Mouse (Mus musculus) monocyte, adult 2 months (primary cell): ENCODE data around the gene Zmynd8.
A peak's percentile ranks its signal among the peaks of the same experiment; 100 is the strongest.
"Not testable (repeated sequence)": the region's sequence is repeated elsewhere in the genome, so short reads cannot be mapped to it uniquely, and the experiment has no call there.

Source experiments
- DNase-seq, 2 experiments: peaks; one replicate each; pipeline ENCODE4 v3.0.0; 2022; ENCODE audit warnings: low spot score in 2 of 2, low read depth in 1 of 2

Zmynd8 gene

DNA sequence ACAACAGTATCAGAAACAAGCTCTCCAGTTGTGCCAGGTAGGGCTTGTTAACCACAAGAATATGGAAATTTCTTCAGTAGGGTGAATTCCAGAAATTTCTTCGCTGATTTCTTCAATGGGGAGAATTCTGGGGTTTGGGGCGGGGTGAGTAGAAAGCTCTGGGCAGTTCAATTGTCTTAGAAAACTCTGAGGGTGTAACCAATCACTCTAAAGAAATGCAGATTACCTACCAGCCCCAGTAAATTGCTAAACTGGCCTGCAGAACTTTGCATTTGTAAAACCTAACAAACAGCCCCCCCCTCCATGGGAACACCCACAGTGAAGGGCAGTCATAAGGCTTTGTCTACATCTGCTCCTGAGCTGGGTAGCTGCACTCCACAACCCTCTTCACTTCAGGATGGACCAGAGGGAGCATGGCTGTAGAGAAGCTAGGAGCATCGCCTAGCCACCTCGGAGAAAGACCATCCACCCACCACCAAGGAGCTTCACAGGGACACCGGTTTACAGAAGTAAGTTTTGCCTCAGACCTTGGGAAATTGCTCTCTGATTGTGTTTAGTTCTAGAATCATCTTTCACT is 88.8 kb downstream of the Zmynd8 start:
- DNase-seq, result no peak

DNA sequence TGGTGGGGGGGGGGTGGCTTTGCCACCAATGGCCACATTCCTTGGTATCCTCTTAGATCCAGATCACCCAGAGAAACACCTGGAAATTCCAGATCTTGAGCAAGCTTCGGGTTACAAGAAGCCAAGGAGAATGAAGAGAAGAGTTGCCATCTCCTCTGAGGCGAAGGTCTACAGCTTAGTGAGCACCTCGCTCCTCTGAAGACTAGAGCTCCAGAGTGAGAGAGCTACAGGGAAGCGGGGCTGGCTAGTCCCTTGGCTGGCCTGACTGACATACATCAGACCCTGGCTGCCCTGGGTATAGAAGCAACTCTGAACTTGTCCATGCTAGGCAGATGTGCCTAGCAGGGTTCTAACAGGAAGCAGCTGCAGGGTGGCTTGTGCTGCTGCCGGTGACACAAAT is 89.7 kb downstream of the Zmynd8 start:
- no peak for DNase-seq

- DNase-seq, result no peak
Measured at GRCm38 (mm10) chr2:165808179-165808975, 90.4 kb downstream of the Zmynd8 start.

- DNase-seq, result not testable (repeated sequence)
Measured at GRCm38 (mm10) chr2:165800174-165800573, 98.6 kb downstream of the Zmynd8 start.

- DNase-seq, result no peak
Measured at GRCm38 (mm10) chr2:165797876-165798275, 100.9 kb downstream of the Zmynd8 start.

DNA sequence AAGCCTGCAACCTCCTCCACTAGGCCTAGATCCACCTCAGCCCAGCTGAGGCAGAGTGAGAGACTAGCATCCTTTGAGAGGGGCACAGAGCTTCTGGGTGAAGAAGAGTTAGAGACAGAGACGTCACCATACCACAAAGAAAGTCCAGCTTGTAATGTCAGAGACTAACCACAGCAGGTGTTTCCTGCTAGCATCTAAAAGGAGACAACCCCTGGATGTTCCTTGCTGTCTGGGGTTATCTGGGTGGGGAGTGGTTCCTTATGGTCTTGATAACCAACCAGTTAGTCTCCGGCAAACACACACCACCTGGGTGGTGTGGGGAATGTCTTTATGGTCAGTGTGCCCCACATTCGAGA is 105.6 kb downstream of the Zmynd8 start:
- DNase-seq, result no peak

DNA sequence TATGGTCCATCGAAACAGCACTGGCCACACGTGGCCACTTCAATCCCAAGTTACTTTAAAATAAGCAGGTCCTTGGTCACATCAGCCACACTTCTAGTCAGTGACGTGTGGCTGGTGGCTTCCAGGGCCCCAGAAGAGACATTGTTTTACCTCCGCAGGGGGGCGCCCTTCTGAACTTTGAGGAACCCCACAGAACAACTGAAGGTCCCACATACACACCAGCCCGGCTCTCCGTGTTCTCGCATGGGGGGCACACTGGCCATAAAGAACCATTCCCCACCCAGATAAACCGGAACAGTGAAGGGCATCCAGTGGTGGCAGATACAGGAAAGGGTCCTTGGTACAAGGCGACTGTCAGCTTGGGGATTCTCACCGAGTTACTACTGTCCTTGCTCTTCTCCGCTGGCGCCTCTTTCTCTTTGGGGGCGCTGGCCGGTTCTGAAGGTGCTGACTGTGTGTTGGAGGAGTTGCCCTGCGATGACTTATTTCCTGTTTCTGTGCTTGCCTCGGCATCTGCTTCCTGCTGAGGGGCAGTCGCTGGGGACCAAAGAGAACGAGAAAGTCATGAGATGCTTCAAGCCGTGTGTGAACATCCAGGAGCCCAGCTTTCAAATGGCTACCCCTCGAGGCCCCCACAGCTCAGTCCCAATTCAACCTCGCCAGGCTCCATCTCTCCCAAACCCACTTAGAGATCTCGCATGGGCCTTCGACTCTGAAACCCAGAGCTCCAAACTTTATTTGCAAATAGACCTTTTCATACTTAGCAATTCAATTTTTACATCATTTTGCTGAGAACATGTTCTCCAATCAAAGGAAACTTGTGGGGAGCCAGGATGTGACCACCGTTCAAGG is 106.2 kb downstream of the Zmynd8 start:
- DNase-seq, result no peak

GRCm38 (mm10) chr2:165791657-165792056 is 107.2 kb downstream of the Zmynd8 start:
- DNase-seq, result peak; percentile 19 to 45

GRCm38 (mm10) chr2:165791026-165791425 is 107.8 kb downstream of the Zmynd8 start:
- DNase-seq, result no peak

GRCm38 (mm10) chr2:165789667-165790066 is 109.1 kb downstream of the Zmynd8 start:
- no peak for DNase-seq

- DNase-seq, result no peak
Measured at GRCm38 (mm10) chr2:165788796-165789195, 110.0 kb downstream of the Zmynd8 start.

GRCm38 (mm10) chr2:165788005-165788404 is 110.8 kb downstream of the Zmynd8 start:
- no peak for DNase-seq

- DNase-seq, result no peak
Measured at GRCm38 (mm10) chr2:165786467-165786866, 112.3 kb downstream of the Zmynd8 start.

DNA sequence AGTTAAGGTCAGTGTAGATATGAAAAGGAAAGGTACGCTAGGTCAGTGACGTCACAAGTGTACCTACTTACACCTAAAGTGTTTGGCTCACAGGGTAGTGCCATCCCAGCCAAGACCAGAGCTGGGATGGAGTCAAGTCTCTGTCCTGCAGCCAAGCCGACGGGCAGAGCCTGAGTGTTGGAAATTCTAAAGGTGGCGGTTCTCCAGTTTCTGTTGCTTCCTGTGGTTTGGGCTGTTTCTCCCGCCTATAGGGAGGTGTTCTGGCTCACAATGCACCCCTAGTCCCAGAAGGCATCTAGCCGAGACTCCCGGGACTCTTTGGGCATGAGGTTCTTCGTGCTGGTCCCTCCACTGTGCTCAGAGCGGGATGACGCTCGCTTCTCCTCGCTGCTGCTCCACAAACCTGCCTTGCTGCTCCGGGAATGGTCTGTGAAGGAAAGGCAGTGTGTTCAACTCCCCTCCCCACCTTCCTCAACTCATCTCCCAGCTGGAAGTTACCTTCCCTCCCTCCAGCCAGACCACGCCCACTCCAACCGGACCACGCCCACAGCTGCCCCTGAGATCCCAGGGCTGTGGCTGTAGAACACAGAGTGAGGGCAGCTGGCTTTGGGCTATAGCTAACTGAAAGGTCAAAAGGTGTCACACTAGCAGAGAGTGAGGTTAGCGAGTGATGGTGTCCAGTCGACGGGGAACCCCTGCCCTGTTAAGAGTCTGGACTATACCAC is 113.3 kb downstream of the Zmynd8 start:
- no peak for DNase-seq

DNA sequence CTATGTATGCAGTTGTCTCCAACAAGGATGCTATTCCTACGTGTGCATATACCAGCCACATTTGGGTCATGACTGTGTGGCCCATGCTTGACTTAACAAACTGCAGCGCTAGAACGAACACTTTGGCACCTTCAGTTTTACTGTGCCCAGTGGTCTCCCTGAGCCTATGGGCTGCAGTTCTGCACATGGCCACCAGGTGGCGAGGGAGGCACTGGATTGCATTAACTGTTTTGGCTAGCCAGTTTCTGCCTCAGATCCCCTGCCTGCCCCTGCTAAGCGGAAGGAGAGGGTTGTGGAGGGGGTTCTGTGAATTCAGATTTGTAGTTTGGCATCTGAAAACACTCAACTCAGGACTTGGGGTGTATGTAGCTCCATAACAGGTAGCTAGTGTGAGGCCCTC is 116.5 kb downstream of the Zmynd8 start:
- peak; percentile 17 to 54 for DNase-seq

DNA sequence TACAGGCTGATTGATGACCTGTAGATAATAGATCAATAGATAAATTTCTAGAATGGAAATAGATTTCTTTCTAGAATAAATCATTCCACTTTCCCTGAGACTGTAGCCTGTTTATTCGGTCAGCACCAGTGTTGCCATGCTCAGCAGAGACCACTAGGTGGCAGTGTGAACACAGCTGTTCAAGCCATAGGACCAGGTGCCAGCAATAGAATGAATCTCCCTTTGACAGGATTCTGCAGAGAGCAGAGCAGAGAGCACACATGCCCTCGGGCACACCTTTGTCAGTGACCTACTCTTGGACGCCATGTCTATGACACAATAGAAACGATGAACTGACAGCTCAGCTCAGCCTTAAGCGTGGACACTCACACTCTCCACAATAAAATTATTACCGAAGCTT is 119.9 kb downstream of the Zmynd8 start:
- DNase-seq, result peak; percentile 28 to 35

GRCm38 (mm10) chr2:165769375-165769948 is 129.4 kb downstream of the Zmynd8 start:
- no peak for DNase-seq

DNA sequence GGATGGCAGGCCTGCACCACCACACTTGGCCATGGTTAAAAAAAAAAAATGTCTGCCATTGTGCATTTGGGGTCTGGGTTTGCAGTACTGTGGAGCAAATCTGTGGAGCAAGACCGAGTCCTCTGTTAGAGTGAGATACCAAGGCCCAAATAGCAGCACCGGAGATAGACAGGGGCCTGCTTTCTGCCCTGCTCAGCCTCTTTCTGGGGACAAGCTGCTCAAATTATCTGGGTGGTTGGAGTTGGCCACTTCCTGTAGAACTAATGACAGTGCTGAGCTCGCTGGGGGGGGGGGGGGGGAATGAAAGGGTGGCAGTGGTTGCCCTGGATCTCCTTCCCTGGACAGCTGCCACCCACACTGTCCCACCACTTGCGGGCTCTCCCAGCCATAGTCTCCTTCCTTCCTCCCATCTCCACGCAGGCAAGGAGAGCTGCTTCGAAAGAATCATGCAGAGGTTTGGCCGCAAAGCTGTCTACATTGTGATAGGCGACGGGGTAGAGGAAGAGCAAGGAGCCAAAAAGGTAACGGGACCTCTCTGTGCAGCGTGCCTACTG is 129.9 kb downstream of the Zmynd8 start:
- no peak for DNase-seq

- DNase-seq, result no peak
Measured at GRCm38 (mm10) chr2:165759421-165759985, 139.3 kb downstream of the Zmynd8 start.

DNA sequence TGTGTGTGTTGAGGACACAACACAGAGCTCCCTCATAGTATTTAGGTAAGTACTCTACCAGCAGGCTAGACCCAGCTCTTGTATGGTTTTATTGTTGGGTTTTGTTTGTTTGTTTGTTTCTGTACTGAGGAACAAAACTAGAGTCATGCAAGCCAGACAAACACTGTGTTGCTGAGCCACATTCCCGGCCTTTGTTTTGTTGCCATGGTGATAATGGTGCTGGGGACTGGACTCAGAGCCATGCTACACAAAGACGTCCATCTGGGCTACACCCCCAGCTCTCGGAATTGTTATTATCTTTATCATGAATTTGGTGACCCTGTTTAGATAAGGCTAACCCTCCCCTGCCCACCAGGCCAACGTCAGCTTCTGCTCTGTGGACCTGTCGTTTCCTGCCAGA is 140.3 kb downstream of the Zmynd8 start:
- no peak for DNase-seq
